Mouse (Mus musculus) gastrocnemius, adult 18-20 months (tissue): ENCODE data around the gene Fcgbp. TPM values are rescaled to one million over a fixed set of nuclear protein-coding genes. Genes with fewer than 3 reads are reported as not detected.
"Not testable (repeated sequence)": the region's sequence is repeated elsewhere in the genome, so short reads cannot be mapped to it uniquely, and the experiment has no call there.

Experiments used
- DNase-seq: peaks from one replicate; pipeline ENCODE4 v3.0.0; 2021; ENCODE audit warnings: low spot score
- total RNA-seq, 2 experiments: library from RNA; stranded (reverse); gene quantifications; 2 replicates each; pipeline ENCODE4 v1.2.3; 2021

Fcgbp gene
- total RNA-seq, 2 experiments from 2014 or later, result 0.73 TPM; not detected in 1

DNA sequence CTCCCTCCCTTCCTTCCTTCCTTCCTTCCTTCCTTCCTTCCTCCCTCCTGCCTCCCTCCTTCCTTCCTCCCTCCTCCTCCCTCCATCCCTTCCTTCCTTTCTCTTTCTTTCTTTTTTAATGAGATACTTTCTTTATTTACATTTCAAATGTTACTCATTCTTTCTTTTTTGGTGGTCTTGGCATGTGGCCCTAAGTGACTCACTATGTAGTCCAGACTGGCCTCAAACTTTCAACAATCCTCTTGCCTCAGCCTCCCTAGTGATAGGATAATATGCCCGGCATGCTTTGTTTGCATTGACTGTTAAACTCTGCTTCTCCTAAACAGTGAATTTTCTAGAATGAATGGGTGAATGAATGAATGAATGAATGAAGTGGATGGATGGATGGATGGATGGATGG lies 78.8 kb downstream of the Fcgbp start:
- DNase-seq, result no peak

- no peak for DNase-seq
Observed at GRCm38 (mm10) chr7:28151584-28152221, 80.7 kb downstream of the Fcgbp start.

DNA sequence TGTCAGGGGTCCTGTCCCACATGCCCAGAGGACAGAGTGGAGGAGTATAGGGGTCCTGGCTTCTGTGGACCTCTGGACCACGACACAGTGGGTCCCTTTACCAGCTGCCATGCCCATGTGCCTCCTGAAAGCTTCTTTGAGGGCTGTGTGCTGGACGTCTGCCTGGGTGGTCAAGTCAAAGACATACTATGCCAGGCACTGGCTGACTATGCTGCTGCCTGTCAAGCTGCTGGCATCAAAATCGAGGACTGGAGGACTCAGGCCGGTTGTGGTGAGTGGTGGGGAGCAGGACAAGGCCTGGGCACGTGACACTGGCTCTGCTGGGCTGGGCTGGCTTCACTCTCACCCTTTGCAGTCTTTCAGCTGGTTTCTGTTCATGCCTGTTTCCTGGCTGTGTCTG lies 82.6 kb downstream of the Fcgbp start:
- not testable (repeated sequence) for DNase-seq

DNA sequence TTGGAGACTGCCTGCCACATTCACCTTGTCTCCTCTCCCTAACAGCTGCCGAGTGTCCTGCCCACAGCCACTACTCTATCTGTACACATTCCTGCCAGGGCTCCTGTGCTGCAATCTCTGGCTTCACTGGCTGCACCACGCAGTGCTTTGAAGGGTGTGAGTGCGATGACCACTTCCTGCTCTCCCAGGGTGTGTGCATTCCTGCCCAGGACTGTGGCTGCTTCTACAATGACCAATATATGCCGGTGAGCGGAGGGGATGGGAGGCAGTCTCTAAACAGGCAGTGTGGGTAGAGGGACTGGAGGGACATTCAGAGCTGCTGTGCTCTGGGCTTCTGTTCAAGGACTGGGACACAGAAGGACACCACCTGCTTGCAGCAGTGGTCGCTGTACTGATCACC lies 88.3 kb downstream of the Fcgbp start:
- DNase-seq, result no peak

- no peak for DNase-seq
Observed at GRCm38 (mm10) chr7:28159893-28160292, 88.9 kb downstream of the Fcgbp start.

DNA sequence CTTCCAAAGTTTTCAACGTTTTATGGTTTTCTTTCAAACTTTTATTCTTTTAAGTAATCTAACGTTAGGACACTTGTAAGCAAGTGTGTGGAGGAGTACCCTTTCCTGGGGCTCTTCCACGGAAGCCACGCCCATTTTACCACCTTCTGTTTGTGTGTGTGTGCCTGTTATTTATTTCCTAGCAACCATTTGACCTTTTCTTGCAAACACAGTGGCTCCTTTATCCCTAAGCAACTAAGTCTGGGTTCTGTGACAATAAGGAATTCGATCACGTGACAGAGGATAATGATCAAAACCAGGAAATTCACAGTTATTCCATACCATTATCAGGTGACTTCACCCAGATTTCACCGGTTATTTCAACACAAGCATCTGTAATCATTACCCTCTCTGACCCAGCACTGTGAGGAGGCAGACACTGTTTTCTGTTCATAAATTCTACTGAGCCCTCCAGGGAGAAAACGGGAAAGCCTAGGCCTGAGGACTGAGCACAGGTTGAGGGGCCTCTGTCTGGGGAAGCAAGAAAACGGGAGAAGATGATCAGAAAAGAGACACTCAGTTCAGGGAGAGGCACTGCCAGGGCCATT lies 90.2 kb downstream of the Fcgbp start:
- no peak for DNase-seq

DNA sequence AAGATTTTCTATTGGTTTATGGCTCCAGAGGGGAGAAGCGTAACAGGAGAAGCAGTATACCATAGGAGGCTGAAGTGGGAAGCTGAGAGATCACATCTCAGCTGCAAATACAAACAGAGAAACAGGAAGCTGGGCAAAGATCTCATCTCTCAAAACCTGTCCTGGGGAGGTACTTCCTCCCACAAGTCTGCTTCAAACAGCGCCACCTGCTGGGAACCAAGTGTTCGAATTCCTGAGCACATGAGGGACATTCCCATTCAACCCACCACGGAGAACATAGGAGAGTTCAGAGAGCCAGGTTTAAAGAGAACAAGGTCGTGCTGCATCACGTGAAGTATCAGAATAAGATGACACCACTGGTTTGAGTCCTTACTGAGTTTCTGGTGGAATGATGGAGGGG lies 94.4 kb downstream of the Fcgbp start:
- DNase-seq, result no peak

- DNase-seq, result peak; percentile 48
Observed at GRCm38 (mm10) chr7:28168320-28169115, 97.5 kb downstream of the Fcgbp start.

GRCm38 (mm10) chr7:28169489-28170422 lies 98.7 kb downstream of the Fcgbp start, which contains the start of gene Fbl:
TSS of gene Fbl (plus strand) at chr7:28169710.
- DNase-seq, result peak; percentile 92

Other genes with a start within 250 kb of the Fcgbp start
- 1 to 10 TPM; 2.2 to 2.9 TPM for gene Zfp59, start 232.6 kb upstream of the Fcgbp start, total RNA-seq
- 1 to 10 TPM; 1.4 to 2.2 TPM for gene Zfp607a, start 213.7 kb upstream of the Fcgbp start, total RNA-seq
- gene Zfp974, start 141.8 kb upstream of the Fcgbp start, total RNA-seq, result 1 to 10 TPM; 2.8 to 5.0 TPM
- 1 to 10 TPM; 7.3 to 8.8 TPM for gene Zfp780b, start 92.1 kb upstream of the Fcgbp start, total RNA-seq
- gene Zfp850, start 57.1 kb upstream of the Fcgbp start, total RNA-seq, result under 1 TPM; 0.24 to 0.34 TPM
- gene Psmc4, start 21.1 kb upstream of the Fcgbp start, total RNA-seq, result 10 to 100 TPM; 97.3 to 98.6 TPM
- gene 9530053A07Rik, start 58.2 kb downstream of the Fcgbp start, total RNA-seq, result not detected
- 10 to 100 TPM; 21.8 to 23.0 TPM for gene Fbl, start 98.5 kb downstream of the Fcgbp start, total RNA-seq
- 10 to 100 TPM; 48.1 to 84.1 TPM for gene Dyrk1b, start 108.2 kb downstream of the Fcgbp start, total RNA-seq
- 1 to 10 TPM; 3.9 to 4.6 TPM for gene Eid2, start 196.6 kb downstream of the Fcgbp start, total RNA-seq
- 1 to 10 TPM; 6.3 to 6.9 TPM for gene Eid2b, start 206.5 kb downstream of the Fcgbp start, total RNA-seq
- not detected for gene Selenov, start 219.9 kb downstream of the Fcgbp start, total RNA-seq
- gene Dll3, start 231.0 kb downstream of the Fcgbp start, total RNA-seq, result not detected
- 10 to 100 TPM; 40.4 to 48.4 TPM for gene Timm50, start 240.8 kb downstream of the Fcgbp start, total RNA-seq